Mouse (Mus musculus) limb, embryonic 14.5 days (tissue): ENCODE measurements around the gene Klb. TPM values are rescaled to one million over a fixed set of nuclear protein-coding genes. Genes with fewer than 3 reads are reported as not detected.

ENCODE experiments used
- ATAC-seq: fragments of 200-750 bp; cut with Nextera tagmentation; 2 replicates; pipeline ENCODE4 v1.8.0; 2017; ENCODE audit warnings: low read depth, moderate number of reproducible peaks, moderate TSS enrichment; ENCODE audit not compliant: low FRiP score
- DNase-seq: peaks from one replicate; pipeline ENCODE4 v3.0.0-alpha.2; 2015; ENCODE audit warnings: low spot score
- H3K27ac ChIP-seq: fragments of 300-500 bp; sonication (generic); replicated peaks from 2 replicates; pipeline ENCODE4 v1.5.1; 2014; ENCODE audit warnings: low read depth, mild to moderate bottlenecking, low read length, moderate library complexity, mixed read lengths
- H3K27me3 ChIP-seq: fragments of 300-500 bp; sonication (generic); 2 replicates; pipeline ENCODE4 v1.6.1; 2014; ENCODE audit warnings: low read length, mixed read lengths; ENCODE audit not compliant: control insufficient read depth, insufficient read depth
- H3K36me3 ChIP-seq: fragments of 300-500 bp; sonication (generic); 2 replicates; pipeline ENCODE4 v1.6.1; 2014; ENCODE audit warnings: mild to moderate bottlenecking, low read length, moderate library complexity, mixed read lengths; ENCODE audit not compliant: control insufficient read depth, insufficient read depth
- H3K4me1 ChIP-seq: fragments of 300-500 bp; sonication (generic); 2 replicates; pipeline ENCODE4 v1.6.1; 2014; ENCODE audit warnings: antibody characterized with exemption, low read length, mixed read lengths; ENCODE audit not compliant: control insufficient read depth, insufficient read depth
- H3K4me2 ChIP-seq: fragments of 300-500 bp; sonication (generic); replicated peaks from 2 replicates; pipeline ENCODE4 v1.6.1; 2014; ENCODE audit warnings: low read depth, mild to moderate bottlenecking, low read length, moderate library complexity; ENCODE audit not compliant: severe bottlenecking
- H3K4me3 ChIP-seq: fragments of 300-500 bp; sonication (generic); replicated peaks from 2 replicates; pipeline ENCODE4 v1.5.1; 2014; ENCODE audit warnings: low read length
- H3K9ac ChIP-seq: fragments of 300-500 bp; sonication (generic); 2 replicates; pipeline ENCODE4 v1.6.1; 2014; ENCODE audit warnings: mild to moderate bottlenecking, low read depth, low read length, moderate library complexity; ENCODE audit not compliant: severe bottlenecking
- H3K9me3 ChIP-seq: fragments of 300-500 bp; sonication (generic); 2 replicates; pipeline ENCODE4 v1.6.1; 2016; ENCODE audit warnings: low read length; ENCODE audit not compliant: control insufficient read depth
- POLR2A ChIP-seq: fragments of 200-500 bp; IDR thresholded peaks from 2 replicates; pipeline ENCODE4 v1.8.0; 2012; ENCODE audit warnings: inconsistent platforms, mild to moderate bottlenecking, moderate library complexity, borderline replicate concordance; ENCODE audit not compliant: insufficient read depth, insufficient read length; ENCODE audit errors: extremely low read depth
- WGBS: fragments of 180-500 bp; shearing (Covaris S2); extraction: QIAGEN DNeasy Blood & Tissue Kit; methylation state at CpG from one replicate; pipeline ENCODE4 v1.1.7; 2014; 5-methylcytosine and 5-hydroxymethylcytosine counted together
- polyA plus RNA-seq, 2 experiments: library from polyadenylated mRNA; depleted of rRNA in 1 of 2; stranded (reverse) in 1 of 2; unstranded in 1 of 2; fragments of >200 nt; fragmentation: Nextera tagmentation in 1 of 2; extraction: Ambion mirVana in 1 of 2; gene quantifications; 2 replicates each; pipeline versions ENCODE4 v1.2.1 to v1.2.3; 2012 to 2014

The Klb gene
- polyA plus RNA-seq, 2 experiments: 0.11 TPM; not detected in 1

GRCm38 (mm10) chr5:65340167-65340566, 7.9 kb upstream of the Klb start:
- no peak for TF ChIP-seq POLR2A
- no peaks in the 10 kb centered on the region for H3K27me3 ChIP-seq
- 79% methylated on average over 4 of the region's 4 CpGs for WGBS
- ATAC-seq (no peak), DNase-seq (no peak)
- H3K4me1 ChIP-seq: no peaks in the 10 kb centered on the region
- no peak overlapping the region for H3K9ac ChIP-seq
- no peaks in the 10 kb centered on the region for H3K36me3 ChIP-seq
- no peak overlapping the region for H3K27ac ChIP-seq
- no peak overlapping the region for H3K4me3 ChIP-seq
- H3K9me3 ChIP-seq: no peaks in the 10 kb centered on the region
- H3K4me2 ChIP-seq: no peak overlapping the region

- no peaks in the 10 kb centered on the region for H3K4me1 ChIP-seq
- no peak overlapping the region for H3K4me2 ChIP-seq
- WGBS: 70% methylated on average over 10 of the region's 10 CpGs
- no peaks in the 10 kb centered on the region for H3K27me3 ChIP-seq
- H3K9me3 ChIP-seq: no peaks in the 10 kb centered on the region
- ATAC-seq (no peak), DNase-seq (no peak)
- H3K9ac ChIP-seq: no peak overlapping the region
- no peaks in the 10 kb centered on the region for H3K36me3 ChIP-seq
- no peak overlapping the region for H3K4me3 ChIP-seq
- no peak overlapping the region for H3K27ac ChIP-seq
- no peak for TF ChIP-seq POLR2A
Observed at GRCm38 (mm10) chr5:65350508-65350907, 2.4 kb downstream of the Klb start.

GRCm38 (mm10) chr5:65354097-65354496, 6.0 kb downstream of the Klb start:
- no peaks in the 10 kb centered on the region for H3K9me3 ChIP-seq
- H3K9ac ChIP-seq: no peak overlapping the region
- TF ChIP-seq POLR2A: no peak
- ATAC-seq (no peak), DNase-seq (no peak)
- H3K4me2 ChIP-seq: no peak overlapping the region
- H3K4me1 ChIP-seq: no peaks in the 10 kb centered on the region
- no peaks in the 10 kb centered on the region for H3K27me3 ChIP-seq
- no peak overlapping the region for H3K27ac ChIP-seq
- no peak overlapping the region for H3K4me3 ChIP-seq
- H3K36me3 ChIP-seq: no peaks in the 10 kb centered on the region
- WGBS: 82% methylated on average over 3 of the region's 3 CpGs

GRCm38 (mm10) chr5:65354985-65355384, 6.9 kb downstream of the Klb start:
- TF ChIP-seq POLR2A: no peak
- Histone ChIP-seq H3K4me3 (no peak overlapping the region), H3K9me3 (no peaks in the 10 kb centered on the region), H3K4me2 (no peak overlapping the region), H3K27me3 (no peaks in the 10 kb centered on the region), H3K36me3 (no peaks in the 10 kb centered on the region), H3K4me1 (no peaks in the 10 kb centered on the region), H3K9ac (no peak overlapping the region), H3K27ac (no peak overlapping the region)
- 82% methylated on average over 5 of the region's 5 CpGs for WGBS
- ATAC-seq: no peak
- DNase-seq: no peak

DNA sequence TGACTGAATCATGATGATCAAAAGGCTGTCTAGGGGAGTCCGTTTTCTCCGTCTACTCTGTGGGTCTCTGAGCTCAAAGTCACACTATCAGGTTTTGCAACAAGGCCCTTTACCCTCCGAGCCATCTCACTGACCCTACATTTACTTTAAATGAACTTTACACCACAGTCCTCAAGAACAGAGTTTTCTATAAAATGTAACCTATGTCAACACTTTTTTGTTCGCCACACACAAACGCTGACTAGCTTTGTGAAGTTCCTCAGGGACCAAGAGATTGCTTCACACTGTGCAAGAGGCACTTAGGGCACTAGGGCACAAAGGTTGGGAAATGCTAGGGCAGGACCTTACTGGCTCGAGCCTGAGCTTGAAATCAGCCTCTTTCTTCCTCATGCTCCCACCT, 8.7 kb downstream of the Klb start:
- H3K27me3 ChIP-seq: no peaks in the 10 kb centered on the region
- TF ChIP-seq POLR2A: no peak

GRCm38 (mm10) chr5:65357771-65358170, 9.7 kb downstream of the Klb start:
- ATAC-seq (no peak), DNase-seq (no peak)
- H3K4me1 ChIP-seq: no peaks in the 10 kb centered on the region
- no peaks in the 10 kb centered on the region for H3K27me3 ChIP-seq
- H3K9ac ChIP-seq: no peak overlapping the region
- no peaks in the 10 kb centered on the region for H3K36me3 ChIP-seq
- WGBS: 83% methylated on average over 3 of the region's 3 CpGs
- H3K4me2 ChIP-seq: no peak overlapping the region
- no peaks in the 10 kb centered on the region for H3K9me3 ChIP-seq
- no peak for TF ChIP-seq POLR2A
- H3K4me3 ChIP-seq: no peak overlapping the region
- H3K27ac ChIP-seq: no peak overlapping the region

More for the DNA sequence above, 8.7 kb downstream of the Klb start:
- ATAC-seq (no peak), DNase-seq (no peak)
- H3K9me3 ChIP-seq: no peaks in the 10 kb centered on the region
- H3K36me3 ChIP-seq: no peaks in the 10 kb centered on the region
- no peak overlapping the region for H3K4me2 ChIP-seq
- H3K4me1 ChIP-seq: no peaks in the 10 kb centered on the region
- WGBS: 84% methylated on average over 6 of the region's 6 CpGs
- H3K9ac ChIP-seq: no peak overlapping the region
- no peak overlapping the region for H3K4me3 ChIP-seq
- H3K27ac ChIP-seq: no peak overlapping the region
